ENCODE assay signal across 8 mouse cellular contexts in genomic region chr14:34660351-34660787, GRCm38 (mm10). TPM values are rescaled to one million over a fixed set of nuclear protein-coding genes. Genes with fewer than 3 reads are reported as not detected.
DNase-seq lines count a peak whose midpoint lies in the region; ATAC-seq lines count a peak whose summit lies in the region.
"Had no signal": no experiment of that assay in that cellular context is flagged by ENCODE, and none has a peak within 500 bp of the region (broad histone marks: within the 10 kb centered on the region; RNA-seq: fewer than 3 reads in every experiment).

No protein-coding gene starts in this region.

- no peak for ATAC-seq in midbrain, embryonic 13.5 days
- 0 out of 2 replicates have a peak, but pooled peaks have one; percentile 43 for ATAC-seq in intestine, embryonic 16.5 days

- peaks cover 20% of the 10 kb centered on the region for H3K4me1 ChIP-seq in midbrain, embryonic 10.5 days
- peaks cover 15% of the 10 kb centered on the region for H3K4me1 ChIP-seq in midbrain, embryonic 13.5 days (replicated peaks)
- H3K4me1 ChIP-seq in intestine, embryonic 16.5 days (ENCODE audit: control insufficient read depth, insufficient read depth, low read length), result peaks cover 4% of the 10 kb centered on the region; the same call in 1 of the 2 replicates

- peak overlapping the region; percentile 28; the same call in 1 of the 2 replicates for H3K27ac ChIP-seq in midbrain, embryonic 10.5 days (replicated peaks)
- no peak overlapping the region for H3K27ac ChIP-seq in midbrain, embryonic 13.5 days
- H3K27ac ChIP-seq in intestine, embryonic 16.5 days (ENCODE audit: low read length), result no peak overlapping the region
- H3K27ac ChIP-seq: midbrain, embryonic 12.5 days had no signal

- H3K9ac ChIP-seq in midbrain, embryonic 13.5 days (replicated peaks), result no peak overlapping the region
- no peak overlapping the region for H3K9ac ChIP-seq in intestine, embryonic 16.5 days (ENCODE audit: low read depth, low read length)
- H3K9ac ChIP-seq: midbrain, embryonic 12.5 days had no signal

- no peak for DNase-seq in midbrain, embryonic 10.5 days (ENCODE audit: low spot score)
- DNase-seq in c-Kit-positive CD71-positive TER-119-negative erythroid progenitor cells, embryonic 14.5 days (ENCODE audit: low read depth), result peak; percentile 84
- peak; percentile 40 to 43 for DNase-seq in thymus, postnatal 10 days (ENCODE audit: low spot score in 2 of 2)
- no peak for DNase-seq in kidney, adult 18-20 months
- DNase-seq in gastrocnemius, adult 18-20 months (ENCODE audit: low spot score), result no peak

- no peak overlapping the region for H3K4me2 ChIP-seq in midbrain, embryonic 13.5 days (replicated peaks)
- no peak overlapping the region for H3K4me2 ChIP-seq in intestine, embryonic 16.5 days (ENCODE audit: low read depth, low read length)

- H3K4me3 ChIP-seq in midbrain, embryonic 10.5 days, result no peak overlapping the region
- no peak overlapping the region for H3K4me3 ChIP-seq in midbrain, embryonic 13.5 days (replicated peaks)
- H3K4me3 ChIP-seq in intestine, embryonic 16.5 days (ENCODE audit: low read length), result no peak overlapping the region

- H3K9me3 ChIP-seq in midbrain, embryonic 10.5 days (replicated peaks), result no peaks in the 10 kb centered on the region
- no peaks in the 10 kb centered on the region for H3K9me3 ChIP-seq in midbrain, embryonic 13.5 days
- H3K9me3 ChIP-seq in intestine, embryonic 16.5 days (ENCODE audit: control insufficient read depth, low read length), result no peaks in the 10 kb centered on the region
- H3K9me3 ChIP-seq: midbrain, embryonic 12.5 days had no signal

- peaks cover 70% of the 10 kb centered on the region for H3K27me3 ChIP-seq in midbrain, embryonic 10.5 days (ENCODE audit: low read depth, poor library complexity, severe bottlenecking)
- H3K27me3 ChIP-seq in midbrain, embryonic 13.5 days, result peaks cover 55% of the 10 kb centered on the region
- 0 out of 2 replicates have a peak, but pooled peaks cover 3% of the 10 kb centered on the region for H3K27me3 ChIP-seq in intestine, embryonic 16.5 days (replicated peaks; ENCODE audit: control insufficient read depth, insufficient read depth, low read length)

- H3K36me3 ChIP-seq in midbrain, embryonic 10.5 days, result no peaks in the 10 kb centered on the region
- no peaks in the 10 kb centered on the region for H3K36me3 ChIP-seq in midbrain, embryonic 13.5 days
- H3K36me3 ChIP-seq in intestine, embryonic 16.5 days (ENCODE audit: control insufficient read depth, insufficient read depth, low read length), result no peaks in the 10 kb centered on the region
- H3K36me3 ChIP-seq: midbrain, embryonic 12.5 days had no signal

- WGBS in midbrain, embryonic 10.5 days, result 38% methylated on average over 7 of the region's 7 CpGs
- WGBS in midbrain, embryonic 13.5 days, result 42% methylated on average over 7 of the region's 7 CpGs
- 60% methylated on average over 7 of the region's 7 CpGs for WGBS in intestine, embryonic 16.5 days

RNA-seq across cellular contexts. Expression of gene Wapl, which starts 13.4 kb away (rescaled TPM):
- 26.1 and 26.6 TPM in 2 replicates for polyA plus RNA-seq in midbrain, embryonic 10.5 days (2016; fragmentation: Nextera tagmentation; extraction: Ambion mirVana)
- 20.8 and 22.5 TPM in 2 replicates for polyA plus RNA-seq in midbrain, embryonic 13.5 days (2015; fragmentation: Nextera tagmentation; extraction: Ambion mirVana)
- 18.0 and 18.1 TPM in 2 replicates for polyA plus RNA-seq in intestine, embryonic 16.5 days (2015; fragmentation: Nextera tagmentation; extraction: Ambion mirVana)
- total RNA-seq in gastrocnemius, adult 18-20 months (2021), result 10 to 100 TPM; 34.4 to 40.5 TPM

Comparison
In these comparisons a context has a peak if more than half of its experiments do, and no peak if none do; other contexts are left out.
1. DNase-seq: peak in c-Kit-positive CD71-positive TER-119-negative erythroid progenitor cells, embryonic 14.5 days (single experiment) and thymus, postnatal 10 days (2 of 2); none in midbrain, embryonic 10.5 days (single experiment), kidney, adult 18-20 months (single experiment) and gastrocnemius, adult 18-20 months (single experiment).